Mouse (Mus musculus): ENCODE measurements around the gene Nolc1. TPM values are rescaled to one million over a fixed set of nuclear protein-coding genes. Genes with fewer than 3 reads are reported as not detected.

Gene Nolc1
- polyA plus RNA-seq, 1 experiment from 2014 or later, result 67.2 TPM

- H3K27ac ChIP-seq (ENCODE audit: low read depth, low read length), result no peak overlapping the region
- H3K9ac ChIP-seq (ENCODE audit: low read length), result no peak overlapping the region
- H3K27me3 ChIP-seq (replicated peaks; ENCODE audit: control insufficient read depth, insufficient read depth, low read length), result no peaks in the 10 kb centered on the region
- no peak overlapping the region for H3K4me3 ChIP-seq (ENCODE audit: low read depth, low read length)
- H3K36me3 ChIP-seq (ENCODE audit: control insufficient read depth, insufficient read depth, low read length), result no peaks in the 10 kb centered on the region
- H3K4me2 ChIP-seq (ENCODE audit: low read length), result no peak overlapping the region
- ATAC-seq (no peak), DNase-seq (ENCODE audit: low spot score) (no peak)
- 70% methylated on average over 2 of the region's 2 CpGs for WGBS
- no peaks in the 10 kb centered on the region for H3K9me3 ChIP-seq (replicated peaks; ENCODE audit: control insufficient read depth, low read length)
- H3K4me1 ChIP-seq (ENCODE audit: control insufficient read depth, insufficient read depth, low read length), result peaks cover 27% of the 10 kb centered on the region
Observed at GRCm38 (mm10) chr19:46047426-46047825, 28.2 kb upstream of the Nolc1 start.

- ATAC-seq, result no peak
- 67% methylated on average over 4 of the region's 4 CpGs for WGBS
- DNase-seq (ENCODE audit: low spot score), result no peak
- Histone ChIP-seq H3K27me3 (replicated peaks; ENCODE audit: control insufficient read depth, insufficient read depth, low read length) (no peaks in the 10 kb centered on the region), H3K9me3 (replicated peaks; ENCODE audit: control insufficient read depth, low read length) (no peaks in the 10 kb centered on the region), H3K27ac (ENCODE audit: low read depth, low read length) (no peak overlapping the region), H3K4me3 (ENCODE audit: low read depth, low read length) (no peak overlapping the region), H3K4me1 (ENCODE audit: control insufficient read depth, insufficient read depth, low read length) (peaks cover 11% of the 10 kb centered on the region; the same call in 1 of the 2 replicates), H3K36me3 (ENCODE audit: control insufficient read depth, insufficient read depth, low read length) (no peaks in the 10 kb centered on the region), H3K9ac (ENCODE audit: low read length) (no peak overlapping the region), H3K4me2 (ENCODE audit: low read length) (no peak overlapping the region)
Observed at GRCm38 (mm10) chr19:46049129-46049528, 26.5 kb upstream of the Nolc1 start.

- WGBS, result 93% methylated on average over 2 of the region's 2 CpGs
Observed at GRCm38 (mm10) chr19:46050462-46050861, 25.2 kb upstream of the Nolc1 start.

GRCm38 (mm10) chr19:46055752-46056387 is 19.8 kb upstream of the Nolc1 start:
- ATAC-seq (peak; percentile 83), DNase-seq (ENCODE audit: low spot score) (no peak)
- Histone ChIP-seq H3K4me2 (ENCODE audit: low read length) (peak overlapping the region; percentile 88), H3K36me3 (ENCODE audit: control insufficient read depth, insufficient read depth, low read length) (no peaks in the 10 kb centered on the region), H3K9me3 (replicated peaks; ENCODE audit: control insufficient read depth, low read length) (no peaks in the 10 kb centered on the region), H3K4me1 (ENCODE audit: control insufficient read depth, insufficient read depth, low read length) (0 out of 2 replicates have a peak, but pooled peaks cover 8% of the 10 kb centered on the region), H3K4me3 (ENCODE audit: low read depth, low read length) (peak overlapping the region; percentile 95), H3K9ac (ENCODE audit: low read length) (peak overlapping the region; percentile 1; the same call in 1 of the 2 replicates), H3K27ac (ENCODE audit: low read depth, low read length) (0 out of 2 replicates have a peak overlapping the region, but pooled peaks have one; percentile 82), H3K27me3 (replicated peaks; ENCODE audit: control insufficient read depth, insufficient read depth, low read length) (no peaks in the 10 kb centered on the region)
- WGBS, result 1% methylated on average over 11 of the region's 11 CpGs

More at GRCm38 (mm10) chr19:46050462-46050861, 25.2 kb upstream of the Nolc1 start:
- DNase-seq (ENCODE audit: low spot score), result no peak
- H3K27me3 ChIP-seq (replicated peaks; ENCODE audit: control insufficient read depth, insufficient read depth, low read length), result no peaks in the 10 kb centered on the region
- H3K4me3 ChIP-seq (ENCODE audit: low read depth, low read length), result no peak overlapping the region
- H3K36me3 ChIP-seq (ENCODE audit: control insufficient read depth, insufficient read depth, low read length), result no peaks in the 10 kb centered on the region
- no peak overlapping the region for H3K4me2 ChIP-seq (ENCODE audit: low read length)
- ATAC-seq, result no peak
- no peaks in the 10 kb centered on the region for H3K9me3 ChIP-seq (replicated peaks; ENCODE audit: control insufficient read depth, low read length)
- H3K9ac ChIP-seq (ENCODE audit: low read length), result no peak overlapping the region
- H3K4me1 ChIP-seq (ENCODE audit: control insufficient read depth, insufficient read depth, low read length), result peaks cover 11% of the 10 kb centered on the region; the same call in 1 of the 2 replicates
- no peak overlapping the region for H3K27ac ChIP-seq (ENCODE audit: low read depth, low read length)

DNA sequence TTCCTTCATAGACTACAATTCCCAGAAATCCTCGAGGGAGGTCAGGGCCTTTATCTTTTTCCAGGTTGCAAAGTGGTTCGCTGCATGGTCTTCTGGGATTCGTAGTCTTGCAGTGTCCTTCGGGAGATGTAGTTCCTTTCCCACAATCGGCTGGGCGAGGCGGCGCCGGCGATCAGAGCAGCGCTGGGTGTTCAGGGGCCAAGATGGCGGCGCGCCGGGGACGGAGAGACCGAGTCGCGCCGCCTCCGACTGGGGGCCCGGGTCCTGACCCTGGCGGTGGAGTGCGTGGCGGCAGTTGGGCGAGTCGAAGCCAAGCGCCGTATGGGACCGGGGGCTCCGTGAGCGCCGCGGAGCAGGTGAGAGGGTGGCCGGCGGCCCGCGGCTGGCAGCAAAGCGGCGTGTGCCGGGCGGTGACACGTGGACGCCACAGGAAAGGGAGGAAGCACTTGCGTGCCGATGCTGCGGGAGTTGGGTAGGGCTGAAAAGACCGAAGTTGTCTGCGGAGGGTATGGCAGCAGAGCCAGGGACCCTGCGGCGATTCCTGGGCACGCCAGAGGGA is 19.2 kb upstream of the Nolc1 start:
- WGBS, result under 1% methylated on average over 50 of the region's 52 CpGs
- peak; percentile 98 for ATAC-seq
- Histone ChIP-seq H3K9me3 (replicated peaks; ENCODE audit: control insufficient read depth, low read length) (no peaks in the 10 kb centered on the region), H3K4me3 (ENCODE audit: low read depth, low read length) (peak overlapping the region; percentile 95), H3K36me3 (ENCODE audit: control insufficient read depth, insufficient read depth, low read length) (peaks cover 4% of the 10 kb centered on the region; the same call in 1 of the 2 replicates), H3K9ac (ENCODE audit: low read length) (peak overlapping the region; percentile 69), H3K4me1 (ENCODE audit: control insufficient read depth, insufficient read depth, low read length) (0 out of 2 replicates have a peak, but pooled peaks cover 8% of the 10 kb centered on the region), H3K4me2 (ENCODE audit: low read length) (peak overlapping the region; percentile 88), H3K27ac (ENCODE audit: low read depth, low read length) (peak overlapping the region; percentile 82), H3K27me3 (replicated peaks; ENCODE audit: control insufficient read depth, insufficient read depth, low read length) (no peaks in the 10 kb centered on the region)
- DNase-seq (ENCODE audit: low spot score), result peak; percentile 99

GRCm38 (mm10) chr19:46056947-46057607 is 18.6 kb upstream of the Nolc1 start:
- under 1% methylated on average over 29 of the region's 42 CpGs for WGBS

DNA sequence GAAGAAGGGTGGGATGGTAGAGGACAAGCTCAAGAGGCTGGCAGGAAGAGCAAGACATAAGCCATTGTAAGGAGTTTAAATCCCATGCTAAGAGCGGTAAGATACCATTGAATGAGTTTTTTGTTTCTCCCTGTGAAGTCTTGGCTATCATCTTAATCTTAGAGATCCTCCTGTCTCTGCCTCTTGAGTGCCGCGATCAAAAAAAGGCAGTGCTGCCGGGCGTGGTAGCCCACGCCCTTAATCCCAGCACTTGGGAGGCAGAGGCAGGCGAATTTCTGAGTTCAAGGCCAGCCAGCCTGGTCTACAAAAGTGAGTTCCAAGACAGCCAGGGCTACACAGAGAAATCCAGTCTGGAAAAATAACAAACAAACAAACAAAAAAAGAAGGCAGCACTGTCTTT is 17.2 kb upstream of the Nolc1 start:
- 94% methylated on average over 7 of the region's 7 CpGs for WGBS
- H3K9ac ChIP-seq (ENCODE audit: low read length), result no peak overlapping the region
- 0 out of 2 replicates have a peak, but pooled peaks cover 8% of the 10 kb centered on the region for H3K4me1 ChIP-seq (ENCODE audit: control insufficient read depth, insufficient read depth, low read length)
- no peak for ATAC-seq
- no peaks in the 10 kb centered on the region for H3K27me3 ChIP-seq (replicated peaks; ENCODE audit: control insufficient read depth, insufficient read depth, low read length)
- no peak overlapping the region for H3K4me2 ChIP-seq (ENCODE audit: low read length)
- peaks cover 23% of the 10 kb centered on the region for H3K36me3 ChIP-seq (ENCODE audit: control insufficient read depth, insufficient read depth, low read length)
- H3K4me3 ChIP-seq (ENCODE audit: low read depth, low read length), result no peak overlapping the region
- DNase-seq (ENCODE audit: low spot score), result no peak
- no peak overlapping the region for H3K27ac ChIP-seq (ENCODE audit: low read depth, low read length)
- no peaks in the 10 kb centered on the region for H3K9me3 ChIP-seq (replicated peaks; ENCODE audit: control insufficient read depth, low read length)

More at GRCm38 (mm10) chr19:46056947-46057607, 18.6 kb upstream of the Nolc1 start:
- Histone ChIP-seq H3K27me3 (replicated peaks; ENCODE audit: control insufficient read depth, insufficient read depth, low read length) (no peaks in the 10 kb centered on the region), H3K4me1 (ENCODE audit: control insufficient read depth, insufficient read depth, low read length) (0 out of 2 replicates have a peak, but pooled peaks cover 8% of the 10 kb centered on the region), H3K36me3 (ENCODE audit: control insufficient read depth, insufficient read depth, low read length) (peaks cover 9% of the 10 kb centered on the region), H3K4me3 (ENCODE audit: low read depth, low read length) (peak overlapping the region; percentile 95), H3K27ac (ENCODE audit: low read depth, low read length) (peak overlapping the region; percentile 82), H3K9ac (ENCODE audit: low read length) (peak overlapping the region; percentile 69), H3K9me3 (replicated peaks; ENCODE audit: control insufficient read depth, low read length) (no peaks in the 10 kb centered on the region), H3K4me2 (ENCODE audit: low read length) (peak overlapping the region; percentile 88)
- DNase-seq (ENCODE audit: low spot score) (peak; percentile 79), ATAC-seq (peak; percentile 58)

GRCm38 (mm10) chr19:46060845-46061244 is 14.8 kb upstream of the Nolc1 start:
- DNase-seq (ENCODE audit: low spot score), result no peak
- ATAC-seq, result no peak
- H3K27me3 ChIP-seq (replicated peaks; ENCODE audit: control insufficient read depth, insufficient read depth, low read length), result no peaks in the 10 kb centered on the region
- H3K4me1 ChIP-seq (ENCODE audit: control insufficient read depth, insufficient read depth, low read length), result 0 out of 2 replicates have a peak, but pooled peaks cover 8% of the 10 kb centered on the region
- H3K36me3 ChIP-seq (ENCODE audit: control insufficient read depth, insufficient read depth, low read length), result peaks cover 47% of the 10 kb centered on the region
- H3K4me3 ChIP-seq (ENCODE audit: low read depth, low read length), result no peak overlapping the region
- H3K9ac ChIP-seq (ENCODE audit: low read length), result no peak overlapping the region
- no peaks in the 10 kb centered on the region for H3K9me3 ChIP-seq (replicated peaks; ENCODE audit: control insufficient read depth, low read length)
- WGBS, result 87% methylated on average over 6 of the region's 6 CpGs
- H3K27ac ChIP-seq (ENCODE audit: low read depth, low read length), result no peak overlapping the region
- no peak overlapping the region for H3K4me2 ChIP-seq (ENCODE audit: low read length)

Data from forebrain, embryonic 14.5 days (tissue).